Mouse (Mus musculus) embryonic facial prominence, embryonic 14.5 days (tissue): ENCODE measurements around the gene Gpr146. TPM values are rescaled to one million over a fixed set of nuclear protein-coding genes. Genes with fewer than 3 reads are reported as not detected.
"Not testable (repeated sequence)": the region's sequence is repeated elsewhere in the genome, so short reads cannot be mapped to it uniquely, and the experiment has no call there.

Source experiments
- ATAC-seq: fragments of 200-750 bp; cut with Nextera tagmentation; 2 replicates; pipeline ENCODE4 v1.8.0; 2017; ENCODE audit warnings: low read depth, moderate number of reproducible peaks, moderate TSS enrichment
- DNase-seq: peaks from one replicate; pipeline ENCODE4 v3.0.0-alpha.2; 2015; ENCODE audit warnings: low spot score
- H3K27ac ChIP-seq: fragments of 300-500 bp; sonication (generic); replicated peaks from 2 replicates; pipeline ENCODE4 v1.5.1; 2014; ENCODE audit warnings: low read depth, mild to moderate bottlenecking, low read length, moderate library complexity
- H3K27me3 ChIP-seq: fragments of 300-500 bp; sonication (generic); replicated peaks from 2 replicates; pipeline ENCODE4 v1.6.1; 2014; ENCODE audit warnings: low read length; ENCODE audit not compliant: control insufficient read depth, insufficient read depth
- H3K36me3 ChIP-seq: fragments of 300-500 bp; sonication (generic); 2 replicates; pipeline ENCODE4 v1.6.1; 2014; ENCODE audit warnings: low read length, mixed read lengths; ENCODE audit not compliant: control insufficient read depth, insufficient read depth
- H3K4me1 ChIP-seq: fragments of 300-500 bp; sonication (generic); 2 replicates; pipeline ENCODE4 v1.6.1; 2014; ENCODE audit warnings: antibody characterized with exemption, low read length; ENCODE audit not compliant: control insufficient read depth, insufficient read depth
- H3K4me2 ChIP-seq: fragments of 300-500 bp; sonication (generic); 2 replicates; pipeline ENCODE4 v1.6.1; 2014; ENCODE audit warnings: low read depth, mild to moderate bottlenecking, low read length, moderate library complexity, mixed read lengths
- H3K4me3 ChIP-seq: fragments of 300-500 bp; sonication (generic); 2 replicates; pipeline ENCODE4 v1.5.1; 2014; ENCODE audit warnings: low read depth, mild to moderate bottlenecking, low read length
- H3K9ac ChIP-seq: fragments of 300-500 bp; sonication (generic); 2 replicates; pipeline ENCODE4 v1.6.1; 2014; ENCODE audit warnings: low read depth, mild to moderate bottlenecking, low read length, moderate library complexity, mixed read lengths
- H3K9me3 ChIP-seq: fragments of 300-500 bp; sonication (generic); 2 replicates; pipeline ENCODE4 v1.6.1; 2016; ENCODE audit warnings: low read length; ENCODE audit not compliant: control insufficient read depth
- WGBS: fragments of 180-500 bp; shearing (Covaris S2); extraction: QIAGEN DNeasy Blood & Tissue Kit; methylation state at CpG from one replicate; pipeline ENCODE4 v1.1.7; 2014; 5-methylcytosine and 5-hydroxymethylcytosine counted together
- polyA plus RNA-seq: library from polyadenylated mRNA; unstranded; fragments of >200 nt; fragmentation: Nextera tagmentation; extraction: Ambion mirVana; gene quantifications from 2 replicates; pipeline ENCODE4 v1.2.1, GENCODE M21; 2014

Gpr146 gene
- polyA plus RNA-seq, 1 experiment from 2014 or later, result 2.8 TPM

GRCm38 (mm10) chr5:139388694-139389675 lies 11.5 kb downstream of the Gpr146 start:
- no peaks in the 10 kb centered on the region for H3K27me3 ChIP-seq
- no peak overlapping the region; the same call in 1 of the 2 replicates for H3K4me2 ChIP-seq
- H3K9ac ChIP-seq, result peak overlapping the region; percentile 41
- H3K4me1 ChIP-seq, result peaks cover 13% of the 10 kb centered on the region
- WGBS, result 66% methylated on average over 17 of the region's 17 CpGs
- peak overlapping the region; percentile 77 for H3K27ac ChIP-seq
- peak; percentile 20; the same call in 1 of the 2 replicates for ATAC-seq
- no peak for DNase-seq
- no peak overlapping the region for H3K4me3 ChIP-seq
- H3K36me3 ChIP-seq, result 0 out of 2 replicates have a peak, but pooled peaks cover 4% of the 10 kb centered on the region
- no peaks in the 10 kb centered on the region for H3K9me3 ChIP-seq

GRCm38 (mm10) chr5:139389676-139390061 lies 12.2 kb downstream of the Gpr146 start:
- H3K27me3 ChIP-seq, result no peaks in the 10 kb centered on the region
- no peaks in the 10 kb centered on the region for H3K9me3 ChIP-seq
- H3K9ac ChIP-seq, result peak overlapping the region; percentile 41
- H3K27ac ChIP-seq, result peak overlapping the region; percentile 77
- DNase-seq, result peak; percentile 65
- H3K4me1 ChIP-seq, result peaks cover 13% of the 10 kb centered on the region
- 13% methylated on average over 6 of the region's 6 CpGs for WGBS
- 0 out of 2 replicates have a peak, but pooled peaks have one; percentile 26 for ATAC-seq
- no peak overlapping the region; the same call in 1 of the 2 replicates for H3K4me2 ChIP-seq
- no peak overlapping the region for H3K4me3 ChIP-seq
- 0 out of 2 replicates have a peak, but pooled peaks cover 4% of the 10 kb centered on the region for H3K36me3 ChIP-seq

GRCm38 (mm10) chr5:139390324-139391119 lies 13.0 kb downstream of the Gpr146 start:
- not testable (repeated sequence) for ATAC-seq, H3K4me3 ChIP-seq, DNase-seq, H3K27me3 ChIP-seq, H3K4me2 ChIP-seq, H3K9ac ChIP-seq, H3K9me3 ChIP-seq, H3K36me3 ChIP-seq, H3K27ac ChIP-seq
- 75% methylated on average over 5 of the region's 5 CpGs for WGBS
- peaks cover 13% of the 10 kb centered on the region for H3K4me1 ChIP-seq

GRCm38 (mm10) chr5:139391309-139391990 lies 14.0 kb downstream of the Gpr146 start:
- WGBS, result 69% methylated on average over 9 of the region's 11 CpGs
- 0 out of 2 replicates have a peak, but pooled peaks cover 4% of the 10 kb centered on the region for H3K36me3 ChIP-seq
- no peaks in the 10 kb centered on the region for H3K27me3 ChIP-seq
- H3K9me3 ChIP-seq, result no peaks in the 10 kb centered on the region
- H3K9ac ChIP-seq, result 0 out of 2 replicates have a peak overlapping the region, but pooled peaks have one; percentile 14
- no peak overlapping the region; the same call in 1 of the 2 replicates for H3K27ac ChIP-seq
- DNase-seq (no peak), ATAC-seq (no peak)
- H3K4me1 ChIP-seq, result peaks cover 13% of the 10 kb centered on the region
- H3K4me2 ChIP-seq, result no peak overlapping the region
- H3K4me3 ChIP-seq, result no peak overlapping the region

- no peak overlapping the region for H3K9ac ChIP-seq
- peaks cover 13% of the 10 kb centered on the region for H3K4me1 ChIP-seq
- no peaks in the 10 kb centered on the region for H3K9me3 ChIP-seq
- 0 out of 2 replicates have a peak, but pooled peaks cover 4% of the 10 kb centered on the region for H3K36me3 ChIP-seq
- no peak for ATAC-seq
- WGBS, result 93% methylated on average over 35 of the region's 37 CpGs
- H3K27ac ChIP-seq, result no peak overlapping the region
- H3K4me3 ChIP-seq, result no peak overlapping the region
- no peak for DNase-seq
- no peak overlapping the region for H3K4me2 ChIP-seq
- H3K27me3 ChIP-seq, result no peaks in the 10 kb centered on the region
These were observed 15.0 kb downstream of the Gpr146 start for GRCm38 (mm10) chr5:139392219-139393196.

GRCm38 (mm10) chr5:139393197-139393588 lies 15.7 kb downstream of the Gpr146 start:
- Histone ChIP-seq H3K4me2 (no peak overlapping the region), H3K9me3 (no peaks in the 10 kb centered on the region), H3K9ac (no peak overlapping the region), H3K27ac (no peak overlapping the region), H3K4me3 (no peak overlapping the region), H3K36me3 (0 out of 2 replicates have a peak, but pooled peaks cover 4% of the 10 kb centered on the region), H3K27me3 (no peaks in the 10 kb centered on the region), H3K4me1 (peaks cover 13% of the 10 kb centered on the region)
- WGBS, result 91% methylated on average over 16 of the region's 16 CpGs
- no peak for ATAC-seq
- DNase-seq, result no peak

GRCm38 (mm10) chr5:139394399-139394798 lies 16.9 kb downstream of the Gpr146 start:
- Histone ChIP-seq H3K4me1 (peaks cover 8% of the 10 kb centered on the region), H3K4me3 (no peak overlapping the region)
- WGBS, result 63% methylated on average over 7 of the region's 7 CpGs

More at GRCm38 (mm10) chr5:139394399-139394798, 16.9 kb downstream of the Gpr146 start:
- no peak overlapping the region for H3K27ac ChIP-seq
- DNase-seq, result no peak
- no peak for ATAC-seq
- H3K27me3 ChIP-seq, result no peaks in the 10 kb centered on the region
- no peak overlapping the region for H3K9ac ChIP-seq
- 0 out of 2 replicates have a peak, but pooled peaks cover 4% of the 10 kb centered on the region for H3K36me3 ChIP-seq
- H3K9me3 ChIP-seq, result no peaks in the 10 kb centered on the region
- no peak overlapping the region for H3K4me2 ChIP-seq
